Mouse (Mus musculus) left cerebral cortex, postnatal 25 days (tissue): ENCODE measurements at regions not wholly inside any gene's neighbourhood (a gene's known extent, or its start where the extent isn't known, plus 50 kb on each side); places are given as distances from the start of the nearest gene placed in this dataset.

Experiments
- DNase-seq, 2 experiments: peaks; one replicate each; pipeline ENCODE4 v3.0.0; 2022; ENCODE audit warnings: low spot score in 2 of 2, mixed read lengths in 1 of 2
- intact Hi-C: fragments of 180-260 bp; cut with DNase I; formaldehyde crosslinking; loops from one replicate; pipeline ENCODE4 v1.15.1; 2025

- intact Hi-C loops: loop anchor here (2.0 kb wide), 2 partner anchors 55 to 69 kb away; partner anchors contain the start of gene Atrnl1
- no peak for DNase-seq
Observed at GRCm38 (mm10) chr19:57541693-57542314, 69.0 kb upstream of the Atrnl1 start.

DNA sequence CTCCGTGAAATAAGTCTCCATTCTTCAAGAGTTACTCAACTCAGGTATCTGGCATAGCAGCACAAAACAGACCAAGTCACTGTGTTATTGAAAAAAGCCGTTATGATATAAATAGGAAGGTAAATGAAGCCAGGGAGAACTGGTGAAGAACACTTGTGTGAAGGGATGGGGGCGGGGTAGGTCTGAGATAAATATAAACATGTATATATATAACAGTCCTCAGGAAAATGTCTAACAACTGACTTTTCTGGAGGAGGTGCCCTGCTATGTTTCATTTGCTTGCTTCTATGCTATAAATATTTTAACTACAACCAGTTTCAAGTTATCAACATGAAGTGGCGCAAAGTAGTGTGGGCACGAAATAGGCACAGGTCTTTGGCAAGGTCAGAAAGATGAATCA is 68.3 kb upstream of the Atrnl1 start:
- intact Hi-C loops: loop anchor here (2.0 kb wide), 2 partner anchors 56 to 68 kb away; partner anchors contain the start of gene Atrnl1
- DNase-seq: peak in 1 of 2 experiments; percentile 72

- peak; percentile 64 to 93 for DNase-seq
- intact Hi-C loops: loop anchor here (2.0 kb wide), 2 partner anchors 57 to 67 kb away; partner anchors contain the start of gene Atrnl1
Observed at GRCm38 (mm10) chr19:57543681-57544214, 67.1 kb upstream of the Atrnl1 start.

DNA sequence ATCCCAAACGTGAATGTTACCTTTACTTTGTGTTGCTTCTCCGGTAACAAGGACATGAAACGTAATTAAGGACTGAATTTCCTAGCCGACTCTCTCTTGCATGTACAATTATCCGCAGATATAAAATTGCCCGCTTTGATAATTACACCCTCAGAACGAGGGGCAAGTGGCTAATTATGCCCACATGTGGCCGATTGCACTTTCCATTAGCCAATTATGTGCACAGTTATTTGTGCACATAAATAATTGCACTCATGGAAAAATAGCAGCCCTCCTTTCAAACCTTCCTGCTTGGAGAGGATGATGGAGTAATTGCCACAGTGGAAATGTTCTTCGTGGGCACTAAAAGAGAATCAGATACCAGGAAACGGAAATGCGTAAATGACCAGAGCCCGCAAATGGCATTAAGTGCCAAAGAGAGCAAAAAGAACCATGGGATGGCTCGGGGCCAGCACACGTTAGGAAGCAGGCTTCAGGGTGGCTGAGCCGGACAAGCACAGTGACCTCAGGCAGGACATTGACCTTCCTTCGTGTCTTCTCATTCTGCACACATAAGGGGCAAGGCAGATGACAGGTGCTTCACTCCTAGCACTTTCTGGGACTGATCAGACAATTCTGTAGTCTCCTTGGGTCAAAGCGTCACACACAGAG is 66.5 kb upstream of the Atrnl1 start:
- intact Hi-C loops: no loop called here
- no peak for DNase-seq

DNA sequence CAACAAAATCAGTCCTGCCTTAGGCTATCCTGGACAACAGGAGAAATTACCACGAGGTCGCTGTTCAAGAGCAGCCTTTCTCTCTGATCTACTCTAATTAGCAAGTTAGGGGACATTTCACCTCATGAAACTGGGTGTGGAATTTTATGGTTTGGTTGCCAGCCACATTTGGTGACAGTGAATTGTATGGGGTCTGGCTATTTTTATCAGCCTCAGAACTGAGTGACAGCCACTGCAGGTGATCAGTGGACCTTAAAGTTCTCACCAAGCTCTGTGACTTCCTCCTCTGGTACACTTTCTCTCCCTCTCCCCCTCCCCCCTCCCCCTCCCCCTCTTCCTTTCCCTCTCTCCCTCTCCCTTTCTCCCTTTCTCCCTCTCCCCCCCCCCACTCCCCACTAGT is 65.8 kb upstream of the Atrnl1 start:
- intact Hi-C loops: no loop called here
- DNase-seq: no peak

GRCm38 (mm10) chr19:57546039-57546438 is 64.8 kb upstream of the Atrnl1 start:
- DNase-seq: no peak
- intact Hi-C loops: no loop called here

GRCm38 (mm10) chr19:57546519-57546918 is 64.3 kb upstream of the Atrnl1 start:
- DNase-seq: peak; percentile 37 to 43
- intact Hi-C loops: no loop called here

GRCm38 (mm10) chr19:57548093-57548492 is 62.7 kb upstream of the Atrnl1 start:
- DNase-seq: no peak
- intact Hi-C loops: no loop called here

GRCm38 (mm10) chr19:57548661-57549060 is 62.2 kb upstream of the Atrnl1 start:
- intact Hi-C loops: no loop called here
- DNase-seq: no peak

GRCm38 (mm10) chr19:57552964-57553740 is 57.7 kb upstream of the Atrnl1 start:
- intact Hi-C loops: no loop called here
- no peak for DNase-seq

DNA sequence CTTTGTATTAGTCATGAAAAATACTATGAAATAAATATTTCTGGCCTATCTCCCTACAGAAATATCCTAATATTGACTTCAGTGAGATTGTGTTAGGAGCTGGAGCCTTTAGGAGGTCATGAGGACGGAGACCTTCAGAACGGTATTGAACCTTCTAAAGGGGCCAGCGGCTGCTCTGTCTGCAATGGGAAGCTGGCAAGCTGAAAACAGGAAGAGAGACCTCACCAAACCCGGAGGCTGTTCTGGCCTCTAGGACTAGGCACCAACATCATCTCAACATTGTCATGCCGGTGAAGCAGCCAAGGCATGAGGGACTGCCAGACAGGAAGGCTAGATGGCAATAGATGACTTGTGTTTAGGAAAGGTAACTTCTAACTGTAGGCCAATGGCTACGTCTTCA is 56.7 kb upstream of the Atrnl1 start:
- intact Hi-C loops: no loop called here
- DNase-seq: no peak

GRCm38 (mm10) chr19:57555313-57555712 is 55.5 kb upstream of the Atrnl1 start:
- intact Hi-C loops: no loop called here
- DNase-seq: no peak

- DNase-seq: no peak
- intact Hi-C loops: no loop called here
Observed at GRCm38 (mm10) chr19:57558420-57558967, 52.3 kb upstream of the Atrnl1 start.

GRCm38 (mm10) chr19:57560757-57561156 is 50.1 kb upstream of the Atrnl1 start:
- intact Hi-C loops: no loop called here
- no peak for DNase-seq
